Mouse (Mus musculus) lung, adult 2 months (tissue): ENCODE measurements around the gene Hist1h3i. TPM values are rescaled to one million over a fixed set of nuclear protein-coding genes. Genes with fewer than 3 reads are reported as not detected.
A peak's percentile ranks its signal among the peaks of the same experiment; 100 is the strongest.
"Not testable (repeated sequence)": the region's sequence is repeated elsewhere in the genome, so short reads cannot be mapped to it uniquely, and the experiment has no call there.

ENCODE experiments used
- DNase-seq: peaks from one replicate; pipeline ENCODE4 v3.0.0; 2022
- H3K4me1 ChIP-seq: fragments of 200-500 bp; 2 replicates; pipeline ENCODE4 v1.6.1; 2011; ENCODE audit warnings: low read length; ENCODE audit not compliant: control insufficient read depth, insufficient read depth
- H3K4me3 ChIP-seq: fragments of 200-500 bp; replicated peaks from 2 replicates; pipeline ENCODE3; 2011; ENCODE audit warnings: low read depth, mild to moderate bottlenecking, control low read depth, low read length; ENCODE audit errors: extremely low read depth
- CTCF ChIP-seq: fragments of 200-500 bp; IDR thresholded peaks from 2 replicates; pipeline ENCODE4 v1.5.1; 2011; ENCODE audit warnings: mild to moderate bottlenecking, low read length, control low read depth; ENCODE audit not compliant: insufficient read depth
- POLR2A ChIP-seq: fragments of 200-500 bp; IDR thresholded peaks from 2 replicates; pipeline ENCODE4 v1.6.1; 2011; ENCODE audit warnings: low read depth, mild to moderate bottlenecking, control low read depth, low read length, borderline replicate concordance; ENCODE audit errors: extremely low read depth
- WGBS: fragments of 180-500 bp; shearing (Covaris S2); methylation state at CpG from one replicate; pipeline ENCODE4 v1.1.7; 2018; 5-methylcytosine and 5-hydroxymethylcytosine counted together
- polyA plus RNA-seq: library from polyadenylated mRNA; depleted of rRNA; stranded (reverse); fragments of >200 nt; gene quantifications from 2 replicates; pipeline ENCODE4 v1.2.3, GENCODE M21; 2012

The Hist1h3i gene
- polyA plus RNA-seq, 1 experiment: 8.0 TPM

- DNase-seq: no peak
- no peaks in the 10 kb centered on the region for H3K4me1 ChIP-seq
- TF ChIP-seq POLR2A (no peak), CTCF (no peak)
- WGBS: 87% methylated on average over 7 of the region's 7 CpGs
- no peak overlapping the region for H3K4me3 ChIP-seq
These were observed 12.4 kb upstream of the Hist1h3i start for GRCm38 (mm10) chr13:21795584-21795983.

- 20% methylated on average over 18 of the region's 18 CpGs for WGBS
- no peak for TF ChIP-seq CTCF
- TF ChIP-seq POLR2A: no peak
- no peak for DNase-seq
- Histone ChIP-seq H3K4me3 (no peak overlapping the region), H3K4me1 (no peaks in the 10 kb centered on the region)
These were observed 7.6 kb upstream of the Hist1h3i start for GRCm38 (mm10) chr13:21790601-21791283.

GRCm38 (mm10) chr13:21789925-21790324 lies 6.8 kb upstream of the Hist1h3i start:
- H3K4me1 ChIP-seq: no peaks in the 10 kb centered on the region
- no peak overlapping the region for H3K4me3 ChIP-seq
- DNase-seq: no peak
- TF ChIP-seq CTCF: no peak
- TF ChIP-seq POLR2A: no peak
- WGBS: 45% methylated on average over 6 of the region's 6 CpGs

GRCm38 (mm10) chr13:21787760-21788593 lies 4.8 kb upstream of the Hist1h3i start:
- H3K4me3 ChIP-seq: no peak overlapping the region
- no peaks in the 10 kb centered on the region for H3K4me1 ChIP-seq
- 31% methylated on average over 17 of the region's 21 CpGs for WGBS
- TF ChIP-seq POLR2A (no peak), CTCF (no peak)
- no peak for DNase-seq

GRCm38 (mm10) chr13:21786899-21787629 lies 3.9 kb upstream of the Hist1h3i start, which contains the start of the genes Hist1h2an and Hist1h2bp:
Hist1h2an (minus strand) TSS chr13:21787218.
Hist1h2bp (plus strand) TSS chr13:21787461.
- peak within 1 kb of the TSS; percentile 64 for H3K4me3 ChIP-seq
- TF ChIP-seq POLR2A: peak; percentile 44; the same call in 1 of the 2 replicates
- WGBS: 1% methylated on average over 43 of the region's 63 CpGs
- H3K4me1 ChIP-seq: not testable (repeated sequence)
- DNase-seq: peak; percentile 74

- WGBS: 11% methylated on average over 8 of the region's 8 CpGs
- Histone ChIP-seq H3K4me1 (0 out of 2 replicates have a peak, but pooled peaks cover 2% of the 10 kb centered on the region), H3K4me3 (no peak overlapping the region)
- no peak for TF ChIP-seq CTCF
- no peak for TF ChIP-seq POLR2A
- DNase-seq: no peak
These were observed 3.2 kb upstream of the Hist1h3i start for GRCm38 (mm10) chr13:21786189-21786898.

- DNase-seq: no peak
- no peak overlapping the region for H3K4me3 ChIP-seq
- TF ChIP-seq CTCF: no peak
- no peak for TF ChIP-seq POLR2A
- H3K4me1 ChIP-seq: peaks cover 10% of the 10 kb centered on the region
- 54% methylated on average over 6 of the region's 6 CpGs for WGBS
These were observed 1.1 kb upstream of the Hist1h3i start for GRCm38 (mm10) chr13:21784311-21784710.

- H3K4me3 ChIP-seq: peak overlapping the region; percentile 27
- peaks cover 10% of the 10 kb centered on the region for H3K4me1 ChIP-seq
- WGBS: 5% methylated on average over 9 of the region's 9 CpGs
- TF ChIP-seq POLR2A (no peak), CTCF (no peak)
- DNase-seq: no peak
These were observed 578 bp upstream of the Hist1h3i start for GRCm38 (mm10) chr13:21783734-21784161.

GRCm38 (mm10) chr13:21782361-21783254 lies 562 bp downstream of the Hist1h3i start:
- WGBS: 3% methylated on average over 17 of the region's 35 CpGs
- H3K4me3 ChIP-seq: peak overlapping the region; percentile 10
- TF ChIP-seq POLR2A: 0 out of 2 replicates have a peak, but pooled peaks have one; percentile 22
- not testable (repeated sequence) for H3K4me1 ChIP-seq, DNase-seq
